Mouse (Mus musculus) CH12.LX (cell line): Measurements from ENCODE around the gene Zfp770.

ENCODE experiments used
- CHD1 ChIP-seq: IDR thresholded peaks from 2 replicates; pipeline ENCODE4 v1.6.1; 2012; ENCODE audit warnings: low read depth, low read length, improper control_type of control experiment, inconsistent platforms
- CTCF ChIP-seq, 2 experiments: IDR thresholded peaks in 1 of 2; conservative IDR thresholded peaks in 1 of 2; 2 replicates each; pipeline ENCODE4 v1.5.1; 2011 to 2012; ENCODE audit warnings: low read depth in 2 of 2, low read length in 2 of 2, improper control_type of control experiment in 1 of 2, inconsistent platforms in 1 of 2, mild to moderate bottlenecking in 1 of 2, moderate library complexity in 1 of 2
- EP300 ChIP-seq: IDR thresholded peaks from 2 replicates; pipeline ENCODE4 v1.6.1; 2011; ENCODE audit warnings: low read length, improper control_type of control experiment
- ETS1 ChIP-seq: conservative IDR thresholded peaks from 2 replicates; pipeline ENCODE4 v1.6.1; 2012; ENCODE audit warnings: low read depth, mild to moderate bottlenecking, inconsistent platforms, low read length, improper control_type of control experiment, moderate library complexity
- MAFK ChIP-seq: IDR thresholded peaks from 2 replicates; pipeline ENCODE4 v1.6.1; 2011; ENCODE audit warnings: low read length, improper control_type of control experiment; ENCODE audit not compliant: insufficient replicate concordance
- MXI1 ChIP-seq: IDR thresholded peaks from 2 replicates; pipeline ENCODE4 v1.6.1; 2011; ENCODE audit warnings: mild to moderate bottlenecking, low read depth, low read length, improper control_type of control experiment
- UBTF ChIP-seq: IDR thresholded peaks from 2 replicates; pipeline ENCODE4 v1.6.1; 2012; ENCODE audit warnings: low read depth, mild to moderate bottlenecking, inconsistent platforms, low read length, improper control_type of control experiment, moderate library complexity
- ZC3H11A ChIP-seq: IDR thresholded peaks from 2 replicates; pipeline ENCODE4 v1.6.1; 2012; ENCODE audit warnings: low read depth, mild to moderate bottlenecking, inconsistent platforms, low read length, improper control_type of control experiment

- TF ChIP-seq MXI1 (no peak), ETS1 (no peak), UBTF (no peak), CHD1 (no peak), CTCF (conservative IDR thresholded peaks at IDR 0.05 in 1 of 2, IDR thresholded peaks at IDR 0.05 in 1 of 2; ENCODE audit: low read depth in 2 of 2, low read length in 2 of 2) (no peak), ZC3H11A (no peak), MAFK (no peak), EP300 (no peak)
Measured at GRCm38 (mm10) chr2:114231248-114231647, 30.0 kb upstream of the Zfp770 start.
